Mouse (Mus musculus) testis, postnatal 10 days (tissue): ENCODE results near the gene Ffar2.
"Not testable (repeated sequence)": the region's sequence is repeated elsewhere in the genome, so short reads cannot be mapped to it uniquely, and the experiment has no call there.

Source experiments
- DNase-seq: peaks from one replicate; pipeline ENCODE4 v3.0.0; 2021; ENCODE audit warnings: low spot score

Gene Ffar2

GRCm38 (mm10) chr7:30823675-30824074, at the start of gene Ffar2:
Ffar2 (minus strand) TSS chr7:30823775.
- DNase-seq, result no peak

- DNase-seq, result peak; percentile 94
Observed at GRCm38 (mm10) chr7:30873083-30873482, 49.5 kb upstream of the Ffar2 start.

GRCm38 (mm10) chr7:30863386-30863785, 39.8 kb upstream of the Ffar2 start:
- DNase-seq, result no peak

- DNase-seq, result no peak
Observed at GRCm38 (mm10) chr7:30861464-30861863, 37.9 kb upstream of the Ffar2 start, which contains the start of gene Ffar1. Ffar1 (minus strand) TSS chr7:30861564.

- peak; percentile 76 for DNase-seq
Observed at GRCm38 (mm10) chr7:30859635-30860402, 36.2 kb upstream of the Ffar2 start.

- DNase-seq, result peak; percentile 92
Observed at GRCm38 (mm10) chr7:30859290-30859634, 35.7 kb upstream of the Ffar2 start.

GRCm38 (mm10) chr7:30857746-30858145, 34.2 kb upstream of the Ffar2 start:
- DNase-seq, result no peak

- no peak for DNase-seq
Observed at GRCm38 (mm10) chr7:30856078-30856477, 32.5 kb upstream of the Ffar2 start, which contains the start of gene Ffar3. Ffar3 (minus strand) TSS chr7:30856178.

GRCm38 (mm10) chr7:30851421-30851820, 27.8 kb upstream of the Ffar2 start:
- no peak for DNase-seq

GRCm38 (mm10) chr7:30847934-30848333, 24.4 kb upstream of the Ffar2 start:
- DNase-seq, result no peak

- DNase-seq, result no peak
Observed at GRCm38 (mm10) chr7:30847386-30847785, 23.8 kb upstream of the Ffar2 start.

- DNase-seq, result no peak
Observed at GRCm38 (mm10) chr7:30846505-30847053, 23.0 kb upstream of the Ffar2 start.

- no peak for DNase-seq
Observed at GRCm38 (mm10) chr7:30844676-30845297, 21.2 kb upstream of the Ffar2 start.

- no peak for DNase-seq
Observed at GRCm38 (mm10) chr7:30842092-30842491, 18.5 kb upstream of the Ffar2 start.

GRCm38 (mm10) chr7:30841379-30841778, 17.8 kb upstream of the Ffar2 start:
- no peak for DNase-seq

GRCm38 (mm10) chr7:30840306-30840705, 16.7 kb upstream of the Ffar2 start:
- no peak for DNase-seq

GRCm38 (mm10) chr7:30837277-30837676, 13.7 kb upstream of the Ffar2 start:
- no peak for DNase-seq

GRCm38 (mm10) chr7:30832684-30833083, 9.1 kb upstream of the Ffar2 start:
- not testable (repeated sequence) for DNase-seq

GRCm38 (mm10) chr7:30832261-30832660, 8.7 kb upstream of the Ffar2 start:
- DNase-seq, result no peak

- DNase-seq, result no peak
Observed at GRCm38 (mm10) chr7:30829428-30829827, 5.9 kb upstream of the Ffar2 start.

- DNase-seq, result not testable (repeated sequence)
Observed at GRCm38 (mm10) chr7:30828871-30829270, 5.3 kb upstream of the Ffar2 start.

GRCm38 (mm10) chr7:30826660-30827059, 3.1 kb upstream of the Ffar2 start:
- DNase-seq, result no peak

GRCm38 (mm10) chr7:30824306-30824705, 731 bp upstream of the Ffar2 start:
- no peak for DNase-seq
